Mouse (Mus musculus) thymus, postnatal 4 days (tissue): ENCODE measurements around the gene Rfx8.
"Not testable (repeated sequence)": the region's sequence is repeated elsewhere in the genome, so short reads cannot be mapped to it uniquely, and the experiment has no call there.

Experiments used
- DNase-seq: peaks from one replicate; pipeline ENCODE4 v3.0.0; 2021

The Rfx8 gene

GRCm38 (mm10) chr1:39688573-39688972 lies 32.2 kb downstream of the Rfx8 start:
- DNase-seq, result no peak

- DNase-seq, result no peak
Measured at GRCm38 (mm10) chr1:39687279-39687678, 33.5 kb downstream of the Rfx8 start.

- peak; percentile 87 for DNase-seq
Measured at GRCm38 (mm10) chr1:39685841-39686240, 35.0 kb downstream of the Rfx8 start.

- DNase-seq, result no peak
Measured at GRCm38 (mm10) chr1:39681638-39682037, 39.2 kb downstream of the Rfx8 start.

- no peak for DNase-seq
Measured at GRCm38 (mm10) chr1:39680546-39680945, 40.3 kb downstream of the Rfx8 start.

GRCm38 (mm10) chr1:39678883-39679282 lies 41.9 kb downstream of the Rfx8 start:
- DNase-seq, result no peak

- no peak for DNase-seq
Measured at GRCm38 (mm10) chr1:39676221-39676876, 44.4 kb downstream of the Rfx8 start.

GRCm38 (mm10) chr1:39672362-39673105 lies 48.3 kb downstream of the Rfx8 start:
- no peak for DNase-seq

GRCm38 (mm10) chr1:39670211-39670935 lies 50.4 kb downstream of the Rfx8 start:
- DNase-seq, result no peak

- DNase-seq, result no peak
Measured at GRCm38 (mm10) chr1:39666751-39667252, 54.0 kb downstream of the Rfx8 start.

- no peak for DNase-seq
Measured at GRCm38 (mm10) chr1:39664039-39664625, 56.7 kb downstream of the Rfx8 start.

- no peak for DNase-seq
Measured at GRCm38 (mm10) chr1:39663050-39663449, 57.7 kb downstream of the Rfx8 start.

- DNase-seq, result no peak
Measured at GRCm38 (mm10) chr1:39656976-39657529, 63.7 kb downstream of the Rfx8 start.

GRCm38 (mm10) chr1:39654901-39655300 lies 65.9 kb downstream of the Rfx8 start:
- DNase-seq, result not testable (repeated sequence)

- no peak for DNase-seq
Measured at GRCm38 (mm10) chr1:39653028-39653427, 67.8 kb downstream of the Rfx8 start.

GRCm38 (mm10) chr1:39651241-39651548 lies 69.6 kb downstream of the Rfx8 start, which contains the start of gene Creg2:
Gene Creg2, minus strand, starts transcription at chr1:39651474.
- no peak for DNase-seq

GRCm38 (mm10) chr1:39650435-39651240 lies 70.2 kb downstream of the Rfx8 start:
- peak; percentile 51 for DNase-seq

GRCm38 (mm10) chr1:39649691-39650434 lies 70.9 kb downstream of the Rfx8 start:
- DNase-seq, result no peak

GRCm38 (mm10) chr1:39648584-39648983 lies 72.2 kb downstream of the Rfx8 start:
- DNase-seq, result no peak

GRCm38 (mm10) chr1:39645905-39646759 lies 74.7 kb downstream of the Rfx8 start:
- no peak for DNase-seq
